Mouse (Mus musculus): ENCODE data around the gene Ogg1.

DNA sequence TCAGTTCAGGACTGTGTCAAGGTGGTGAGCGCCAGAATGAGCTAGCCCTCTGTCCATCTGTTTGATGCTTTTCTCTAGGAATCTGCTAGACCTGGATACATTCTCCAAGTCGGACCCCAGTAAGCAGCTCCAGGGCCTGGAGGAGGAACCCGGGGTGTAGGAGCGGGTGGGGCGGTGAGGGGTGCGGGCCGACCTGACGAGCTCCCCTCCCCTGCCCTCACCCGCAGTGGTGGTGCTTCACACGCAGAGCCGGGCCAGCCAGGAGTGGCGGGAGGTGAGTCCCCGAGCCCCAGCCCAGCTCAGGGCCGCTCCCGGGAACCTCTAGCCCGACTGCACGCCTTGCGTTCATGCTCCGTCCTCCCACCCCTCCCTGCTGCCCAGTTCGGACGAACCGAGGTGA, 43.8 kb upstream of the Ogg1 start:
- no peak for TF ChIP-seq EP300 (IDR thresholded peaks at IDR 0.05; ENCODE audit: insufficient read depth, low read depth, low read length)
- TF ChIP-seq POLR2A (IDR thresholded peaks at IDR 0.05; ENCODE audit: insufficient read depth, low read length), result no peak
- TF ChIP-seq CTCF (IDR thresholded peaks at IDR 0.05; ENCODE audit: low read depth, low read length), result no peak

All from ES-Bruce4 (cell line).